Mouse (Mus musculus): Measurements from ENCODE around the gene Nmur1. TPM values are rescaled to one million over a fixed set of nuclear protein-coding genes. Genes with fewer than 3 reads are reported as not detected.

Nmur1 gene
- polyA plus RNA-seq, 1 experiment = 0.11 TPM

GRCm38 (mm10) chr1:86424835-86425547, 1.0 kb downstream of the Nmur1 start:
- Histone ChIP-seq H3K36me3 (ENCODE audit: control insufficient read depth, insufficient read depth, low read length) (no peaks in the 10 kb centered on the region), H3K4me3 (ENCODE audit: extremely low read depth, insufficient read depth, insufficient read length) (no peak overlapping the region), H3K27ac (ENCODE audit: insufficient read depth, low read length) (no peak overlapping the region), H3K4me1 (ENCODE audit: control insufficient read depth, insufficient read depth, insufficient read length) (no peaks in the 10 kb centered on the region; the same call in 1 of the 2 replicates), H3K27me3 (ENCODE audit: control insufficient read depth, insufficient read depth, low read length) (no peaks in the 10 kb centered on the region)
- TF ChIP-seq CTCF (IDR thresholded peaks at IDR 0.05; ENCODE audit: extremely low read depth, insufficient read depth, insufficient read length, insufficient replicate concordance) (no peak), POLR2A (IDR thresholded peaks at IDR 0.05; ENCODE audit: low read depth, low read length) (no peak)
- DNase-seq (ENCODE audit: low read depth in 1 of 2, low spot score in 2 of 2) = no peak
- WGBS = 48% methylated on average over 11 of the region's 11 CpGs

GRCm38 (mm10) chr1:86424336-86424735, 1.7 kb downstream of the Nmur1 start:
- H3K27me3 ChIP-seq (ENCODE audit: control insufficient read depth, insufficient read depth, low read length) = no peaks in the 10 kb centered on the region
- no peaks in the 10 kb centered on the region for H3K36me3 ChIP-seq (ENCODE audit: control insufficient read depth, insufficient read depth, low read length)
- 60% methylated on average over 1 of the region's 1 CpGs for WGBS
- H3K4me1 ChIP-seq (ENCODE audit: control insufficient read depth, insufficient read depth, insufficient read length) = no peaks in the 10 kb centered on the region; the same call in 1 of the 2 replicates
- TF ChIP-seq CTCF (IDR thresholded peaks at IDR 0.05; ENCODE audit: extremely low read depth, insufficient read depth, insufficient read length, insufficient replicate concordance) (no peak), POLR2A (IDR thresholded peaks at IDR 0.05; ENCODE audit: low read depth, low read length) (no peak)
- H3K4me3 ChIP-seq (ENCODE audit: extremely low read depth, insufficient read depth, insufficient read length) = no peak overlapping the region
- no peak overlapping the region for H3K27ac ChIP-seq (ENCODE audit: insufficient read depth, low read length)
- DNase-seq (ENCODE audit: low read depth in 1 of 2, low spot score in 2 of 2) = no peak

- DNase-seq (ENCODE audit: low read depth in 1 of 2, low spot score in 2 of 2) = no peak
- Histone ChIP-seq H3K27ac (ENCODE audit: insufficient read depth, low read length) (no peak overlapping the region), H3K4me3 (ENCODE audit: extremely low read depth, insufficient read depth, insufficient read length) (no peak overlapping the region), H3K36me3 (ENCODE audit: control insufficient read depth, insufficient read depth, low read length) (no peaks in the 10 kb centered on the region), H3K27me3 (ENCODE audit: control insufficient read depth, insufficient read depth, low read length) (no peaks in the 10 kb centered on the region), H3K4me1 (ENCODE audit: control insufficient read depth, insufficient read depth, insufficient read length) (no peaks in the 10 kb centered on the region; the same call in 1 of the 2 replicates)
- TF ChIP-seq CTCF (IDR thresholded peaks at IDR 0.05; ENCODE audit: extremely low read depth, insufficient read depth, insufficient read length, insufficient replicate concordance) (no peak), POLR2A (IDR thresholded peaks at IDR 0.05; ENCODE audit: low read depth, low read length) (no peak)
- WGBS = 36% methylated on average over 5 of the region's 5 CpGs
These were observed 2.1 kb downstream of the Nmur1 start for GRCm38 (mm10) chr1:86423879-86424278.

DNA sequence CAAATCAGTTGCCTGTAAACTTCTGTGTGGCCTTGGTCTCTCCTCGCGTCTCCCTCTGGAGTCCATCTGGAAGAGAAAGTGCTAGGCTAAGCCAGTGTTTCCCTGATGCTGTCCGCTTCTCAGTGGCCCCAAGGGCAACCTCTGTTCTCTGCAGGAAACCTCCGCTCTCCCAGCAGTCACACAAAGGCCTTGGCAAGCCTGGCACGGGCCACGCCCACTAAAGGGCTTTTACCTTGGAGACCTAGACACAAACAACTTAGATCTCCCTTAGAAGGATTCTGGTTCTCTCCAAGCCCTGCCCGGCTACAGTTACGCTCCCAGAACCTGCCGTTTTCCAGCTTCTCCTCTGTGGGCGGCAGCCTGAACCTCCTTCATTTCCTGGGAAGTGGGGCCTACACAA, 5.0 kb downstream of the Nmur1 start:
- no peak for DNase-seq (ENCODE audit: low read depth in 1 of 2, low spot score in 2 of 2)
- WGBS = 79% methylated on average over 10 of the region's 10 CpGs
- no peak for TF ChIP-seq POLR2A (IDR thresholded peaks at IDR 0.05; ENCODE audit: low read depth, low read length)
- TF ChIP-seq CTCF (IDR thresholded peaks at IDR 0.05; ENCODE audit: extremely low read depth, insufficient read depth, insufficient read length, insufficient replicate concordance) = no peak
- Histone ChIP-seq H3K4me1 (ENCODE audit: control insufficient read depth, insufficient read depth, insufficient read length) (no peaks in the 10 kb centered on the region; the same call in 1 of the 2 replicates), H3K4me3 (ENCODE audit: extremely low read depth, insufficient read depth, insufficient read length) (no peak overlapping the region), H3K27me3 (ENCODE audit: control insufficient read depth, insufficient read depth, low read length) (no peaks in the 10 kb centered on the region), H3K27ac (ENCODE audit: insufficient read depth, low read length) (no peak overlapping the region), H3K36me3 (ENCODE audit: control insufficient read depth, insufficient read depth, low read length) (no peaks in the 10 kb centered on the region)

DNA sequence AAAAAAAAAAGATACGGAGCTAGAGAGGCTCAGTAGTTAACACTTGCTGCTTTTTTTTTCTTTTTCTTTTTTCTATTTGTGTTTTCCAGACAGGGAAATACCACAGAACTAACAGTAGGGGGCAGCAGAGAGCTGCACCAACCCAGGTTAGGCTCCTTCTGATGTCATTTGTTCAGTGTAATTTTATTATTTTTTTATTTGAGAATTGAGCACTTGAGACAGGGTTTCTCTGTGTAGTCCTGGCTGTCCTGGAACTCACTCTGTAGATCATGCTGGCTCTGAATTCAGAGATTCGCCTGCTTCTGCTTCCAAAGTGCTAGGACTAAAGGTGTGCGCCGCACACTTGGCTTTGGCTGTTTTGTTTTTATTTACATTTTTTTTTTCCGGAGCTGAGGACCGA, 9.7 kb downstream of the Nmur1 start:
- Histone ChIP-seq H3K4me3 (ENCODE audit: extremely low read depth, insufficient read depth, insufficient read length) (no peak overlapping the region), H3K27me3 (ENCODE audit: control insufficient read depth, insufficient read depth, low read length) (no peaks in the 10 kb centered on the region), H3K36me3 (ENCODE audit: control insufficient read depth, insufficient read depth, low read length) (no peaks in the 10 kb centered on the region), H3K4me1 (ENCODE audit: control insufficient read depth, insufficient read depth, insufficient read length) (no peaks in the 10 kb centered on the region), H3K27ac (ENCODE audit: insufficient read depth, low read length) (no peak overlapping the region)
- peak in 1 of 2 experiments; percentile 37 for DNase-seq (ENCODE audit: low read depth in 1 of 2, low spot score in 2 of 2)
- WGBS = 72% methylated on average over 6 of the region's 6 CpGs
- no peak for TF ChIP-seq POLR2A (IDR thresholded peaks at IDR 0.05; ENCODE audit: low read depth, low read length)
- peak; percentile 57; the same call in 1 of the 2 replicates for TF ChIP-seq CTCF (IDR thresholded peaks at IDR 0.05; ENCODE audit: extremely low read depth, insufficient read depth, insufficient read length, insufficient replicate concordance)

DNA sequence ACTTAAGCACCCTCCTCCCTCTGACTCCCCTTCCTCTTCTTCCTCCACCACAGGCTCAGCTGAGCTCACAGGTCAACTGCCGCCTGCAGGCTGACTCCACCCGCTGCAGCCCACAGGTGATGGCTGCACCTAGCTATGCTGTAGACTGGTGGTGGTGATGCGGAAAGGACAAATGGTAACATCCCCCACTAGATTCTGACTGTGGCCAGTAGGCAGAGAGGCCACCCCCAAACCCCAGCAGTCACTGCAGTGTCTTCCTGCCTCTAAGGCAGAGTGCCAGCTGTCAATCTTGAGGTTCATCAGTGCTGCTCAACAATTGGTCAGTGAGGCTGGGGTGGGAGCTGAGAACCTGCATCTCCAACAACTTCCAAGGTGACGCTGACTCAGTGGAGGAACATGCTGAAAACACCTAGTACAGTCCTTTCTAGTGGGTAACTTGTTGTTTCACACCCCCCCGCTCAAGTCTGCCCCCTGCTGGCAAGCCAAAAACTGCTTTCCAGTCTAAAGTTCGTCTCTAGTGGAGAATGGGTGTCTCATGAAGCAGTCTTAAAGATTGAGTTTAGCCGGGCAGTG, 10.3 kb downstream of the Nmur1 start:
- Histone ChIP-seq H3K27me3 (ENCODE audit: control insufficient read depth, insufficient read depth, low read length) (no peaks in the 10 kb centered on the region), H3K27ac (ENCODE audit: insufficient read depth, low read length) (no peak overlapping the region), H3K36me3 (ENCODE audit: control insufficient read depth, insufficient read depth, low read length) (no peaks in the 10 kb centered on the region), H3K4me3 (ENCODE audit: extremely low read depth, insufficient read depth, insufficient read length) (no peak overlapping the region), H3K4me1 (ENCODE audit: control insufficient read depth, insufficient read depth, insufficient read length) (no peaks in the 10 kb centered on the region)
- peak; percentile 30 to 40 for DNase-seq (ENCODE audit: low read depth in 1 of 2, low spot score in 2 of 2)
- no peak for TF ChIP-seq POLR2A (IDR thresholded peaks at IDR 0.05; ENCODE audit: low read depth, low read length)
- TF ChIP-seq CTCF (IDR thresholded peaks at IDR 0.05; ENCODE audit: extremely low read depth, insufficient read depth, insufficient read length, insufficient replicate concordance) = peak; percentile 33; the same call in 1 of the 2 replicates
- WGBS = 42% methylated on average over 7 of the region's 7 CpGs

DNA sequence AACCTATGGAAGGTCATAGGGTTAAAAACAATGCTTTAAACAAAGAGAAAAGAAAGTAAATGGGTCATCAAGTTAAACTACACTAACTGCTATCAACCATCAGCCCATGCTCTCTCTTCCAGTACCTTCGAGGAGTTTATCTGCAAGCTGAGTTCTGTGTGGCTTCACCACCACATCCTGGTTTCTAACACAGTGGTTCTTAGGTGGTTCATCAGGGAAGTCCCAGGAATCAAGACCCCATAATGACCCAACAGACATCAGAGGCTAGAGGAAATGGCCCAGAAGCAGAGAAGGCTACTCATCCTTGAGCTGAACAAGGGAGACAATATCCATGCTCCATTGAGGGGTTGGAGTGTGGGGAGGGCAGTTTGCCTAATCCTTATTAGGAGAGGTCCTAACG, 10.9 kb downstream of the Nmur1 start:
- Histone ChIP-seq H3K27me3 (ENCODE audit: control insufficient read depth, insufficient read depth, low read length) (no peaks in the 10 kb centered on the region), H3K27ac (ENCODE audit: insufficient read depth, low read length) (no peak overlapping the region), H3K4me3 (ENCODE audit: extremely low read depth, insufficient read depth, insufficient read length) (no peak overlapping the region), H3K36me3 (ENCODE audit: control insufficient read depth, insufficient read depth, low read length) (no peaks in the 10 kb centered on the region), H3K4me1 (ENCODE audit: control insufficient read depth, insufficient read depth, insufficient read length) (no peaks in the 10 kb centered on the region)
- WGBS = 29% methylated on average over 2 of the region's 2 CpGs
- TF ChIP-seq CTCF (IDR thresholded peaks at IDR 0.05; ENCODE audit: extremely low read depth, insufficient read depth, insufficient read length, insufficient replicate concordance) = no peak
- TF ChIP-seq POLR2A (IDR thresholded peaks at IDR 0.05; ENCODE audit: low read depth, low read length) = no peak
- no peak for DNase-seq (ENCODE audit: low read depth in 1 of 2, low spot score in 2 of 2)

Measured in spleen, adult 2 months (tissue).